Mouse (Mus musculus) cerebellum, adult 11 months (tissue): ENCODE measurements around the gene Gm10352.
"Not testable (repeated sequence)": the region's sequence is repeated elsewhere in the genome, so short reads cannot be mapped to it uniquely, and the experiment has no call there.

ENCODE experiments used
- DNase-seq: peaks from one replicate; pipeline ENCODE4 v3.0.0; 2022

Gm10352 gene

DNA sequence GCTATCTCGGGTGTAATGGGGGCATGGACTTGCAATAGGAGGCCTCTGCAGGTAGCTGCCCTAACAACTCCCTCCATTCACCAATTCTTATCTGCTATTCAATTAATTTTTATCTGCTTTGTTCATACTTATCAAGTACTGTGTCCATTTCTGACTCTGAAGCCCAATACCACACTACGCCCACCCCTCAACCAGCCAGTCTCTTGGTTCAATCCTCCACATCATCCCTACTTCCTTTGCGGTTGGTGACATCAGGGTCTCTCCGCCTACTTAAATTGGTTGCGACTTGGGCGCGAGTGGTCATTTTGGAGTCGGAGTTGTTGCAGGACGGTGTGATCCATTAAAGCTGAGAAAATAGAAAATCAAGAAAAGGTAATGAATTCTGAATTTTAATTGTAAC, at the start of gene Gm10352:
Gm10352 (plus strand) TSS at position 301 of the 400 bp plus-strand sequence.
- not testable (repeated sequence) for DNase-seq

- DNase-seq = not testable (repeated sequence)
Observed at GRCm38 (mm10) chrY:2932282-2932681, 31.5 kb downstream of the Gm10352 start, which contains the start of gene Gm29289. Gene Gm29289, plus strand, starts transcription at chrY:2932582.
